Mouse (Mus musculus): ENCODE results near the gene Tmem232.
"Not testable (repeated sequence)": the region's sequence is repeated elsewhere in the genome, so short reads cannot be mapped to it uniquely, and the experiment has no call there.

Tmem232 gene

DNA sequence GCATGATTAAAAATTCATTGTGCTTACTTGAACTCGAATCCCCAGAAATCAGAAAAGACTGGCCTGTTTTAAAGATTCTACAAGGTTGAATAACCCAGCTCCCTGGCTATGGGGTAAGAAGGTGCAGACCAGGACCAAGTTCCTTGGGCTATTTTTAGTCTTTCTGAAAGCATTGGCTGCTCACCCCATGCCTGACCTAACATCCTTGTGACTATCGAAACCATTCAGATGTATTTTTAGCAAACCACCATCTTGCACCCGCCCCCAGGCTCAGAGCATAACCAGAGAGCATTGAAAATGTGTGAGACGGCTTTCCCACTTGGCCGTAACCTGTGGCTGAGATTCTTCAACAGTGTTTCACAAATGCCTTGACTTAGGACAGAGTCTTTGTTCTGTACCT is 13.1 kb downstream of the Tmem232 start:
- no peak for DNase-seq (ENCODE audit: low read depth)

- DNase-seq (ENCODE audit: low read depth) = no peak
These were observed 27.1 kb downstream of the Tmem232 start for GRCm38 (mm10) chr17:65513517-65513916.

DNA sequence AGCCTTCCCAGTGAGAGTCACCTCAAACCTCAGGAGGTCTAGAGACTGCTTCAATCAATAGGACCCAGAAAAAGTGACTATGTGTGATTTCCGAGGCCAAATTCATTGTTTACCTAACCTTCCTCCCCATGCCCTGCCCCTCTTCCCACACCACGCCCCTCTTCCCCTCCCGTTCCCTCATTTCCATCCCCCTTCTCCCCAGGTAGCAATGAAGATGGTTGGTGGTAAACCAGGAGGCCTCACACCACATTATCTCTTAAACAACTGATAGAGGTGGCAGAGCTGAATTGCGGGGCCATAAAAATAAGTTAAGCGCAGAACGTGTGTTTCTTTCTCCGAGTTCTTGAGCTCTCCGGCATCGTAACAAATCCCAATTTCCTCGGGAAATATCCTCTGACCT is 55.9 kb downstream of the Tmem232 start:
- no peak for DNase-seq (ENCODE audit: low read depth)

GRCm38 (mm10) chr17:65476747-65477146 is 63.8 kb downstream of the Tmem232 start:
- no peak for DNase-seq (ENCODE audit: low read depth)

DNA sequence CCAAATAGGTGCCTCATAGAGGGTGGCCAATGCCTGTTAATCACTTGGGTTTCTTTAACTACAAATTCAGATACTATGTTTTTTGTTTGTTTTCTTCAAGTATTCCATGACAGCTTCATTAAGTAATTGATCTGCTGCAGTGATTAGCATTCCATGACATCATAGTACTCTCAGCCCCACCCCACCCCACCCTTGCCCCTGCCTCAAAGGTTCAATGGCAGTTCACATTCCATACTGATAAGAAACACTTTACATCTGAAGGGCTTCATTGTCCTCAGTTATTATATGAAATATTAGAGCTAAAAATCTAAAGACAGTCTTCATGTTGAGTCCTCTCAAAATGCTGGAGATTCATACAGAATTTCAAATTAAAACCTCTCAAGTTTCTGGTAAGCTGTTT is 89.8 kb downstream of the Tmem232 start:
- DNase-seq (ENCODE audit: low read depth) = no peak

DNA sequence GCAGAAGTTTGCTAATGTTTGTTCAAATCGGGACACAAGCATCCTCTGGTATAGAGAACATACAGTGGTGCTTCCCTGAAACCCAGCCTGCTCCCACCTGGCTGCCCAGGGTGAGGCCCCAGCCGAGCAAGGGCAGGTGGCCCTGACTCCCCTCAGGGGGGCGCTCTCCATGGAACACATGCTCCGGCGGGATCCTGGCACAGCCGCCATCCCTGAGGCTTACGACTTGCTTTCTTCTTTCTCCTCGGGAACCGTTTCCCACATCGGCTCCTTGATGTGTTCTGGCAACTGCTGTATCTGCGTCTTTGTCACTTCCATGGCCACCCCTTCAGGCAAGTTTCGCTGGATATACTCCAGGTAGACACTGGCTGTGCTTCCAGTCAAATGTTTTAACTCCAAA is 102.7 kb downstream of the Tmem232 start:
- DNase-seq (ENCODE audit: low read depth) = not testable (repeated sequence)

GRCm38 (mm10) chr17:65419124-65419523 is 121.5 kb downstream of the Tmem232 start:
- DNase-seq (ENCODE audit: low read depth) = no peak

DNA sequence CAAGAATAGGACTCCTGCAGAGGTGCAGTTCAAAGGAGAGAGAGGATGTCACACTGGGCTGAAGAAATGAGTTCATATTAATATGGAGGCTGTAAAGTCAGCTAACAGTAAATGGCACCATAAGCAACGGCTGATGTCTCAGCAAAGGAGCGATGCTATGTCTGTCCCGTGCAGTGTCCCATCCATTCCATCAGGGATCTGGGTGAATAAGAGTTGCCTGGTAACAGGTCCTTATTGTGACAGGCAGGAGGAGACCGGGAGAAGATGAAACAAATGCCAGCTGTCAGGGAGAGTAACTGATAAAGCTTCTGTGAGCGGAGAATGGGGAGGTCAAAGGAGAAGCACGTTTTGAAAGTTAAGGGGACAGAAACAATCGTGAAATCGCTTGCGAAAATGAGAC is 135.3 kb downstream of the Tmem232 start:
- DNase-seq (ENCODE audit: low read depth) = no peak

DNA sequence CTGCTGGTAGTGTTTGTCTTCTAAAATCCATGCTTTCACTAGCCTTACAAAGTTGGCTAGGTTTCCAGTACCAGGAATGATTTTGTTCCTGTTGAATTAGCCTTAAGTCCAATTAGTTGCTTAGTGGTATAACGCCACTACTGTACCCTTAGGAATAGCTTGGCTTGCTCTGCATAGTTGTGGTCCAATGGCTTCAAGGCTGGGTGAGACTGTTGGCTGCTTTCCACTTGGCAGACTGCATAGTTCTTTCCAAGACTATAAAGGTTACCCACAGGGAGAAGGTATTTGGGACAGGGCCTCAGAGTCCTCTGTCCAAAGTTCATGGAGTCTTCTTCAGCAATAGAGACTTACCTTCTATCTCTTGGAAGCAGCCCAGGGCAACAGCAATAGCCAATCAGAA is 139.7 kb downstream of the Tmem232 start:
- no peak for DNase-seq (ENCODE audit: low read depth)

GRCm38 (mm10) chr17:65384411-65384962 is 156.1 kb downstream of the Tmem232 start:
- DNase-seq (ENCODE audit: low read depth) = no peak

DNA sequence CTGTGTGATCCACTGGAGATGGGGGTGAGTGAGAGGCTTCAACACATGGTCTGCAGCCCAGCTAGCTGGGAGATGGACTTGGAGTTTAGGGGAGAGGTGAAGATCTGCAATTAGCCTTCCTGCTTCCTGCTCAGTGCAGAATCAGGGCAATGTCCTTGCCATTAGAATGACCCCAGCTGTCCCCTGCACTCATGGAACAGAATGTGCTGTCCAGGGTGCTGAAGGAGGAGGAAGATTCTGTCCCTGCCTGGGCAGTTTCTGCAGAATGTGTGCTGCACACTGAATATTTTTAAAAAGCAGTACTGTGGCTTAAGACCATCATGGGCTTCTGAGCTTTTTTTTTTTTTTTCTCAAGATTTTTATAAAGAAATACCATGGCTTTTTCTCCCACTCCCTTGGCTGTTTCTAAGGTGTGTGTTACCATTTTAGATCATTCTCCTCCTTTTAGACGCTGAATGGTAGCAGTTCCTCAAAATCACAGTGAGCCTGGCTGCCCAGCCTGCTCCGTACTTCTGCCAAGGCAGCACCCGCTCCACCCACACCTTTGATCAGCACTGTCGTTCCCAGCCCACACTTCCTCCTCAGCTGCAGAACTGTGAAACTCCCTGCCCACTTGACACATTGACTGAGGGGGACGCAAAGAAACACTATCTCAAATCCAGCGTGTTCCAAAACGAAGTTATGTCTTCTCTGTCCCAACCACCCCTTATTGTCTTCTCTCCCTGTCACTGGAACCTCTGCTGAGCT is 170.4 kb downstream of the Tmem232 start:
- peak; percentile 18 for DNase-seq (ENCODE audit: low read depth)

DNA sequence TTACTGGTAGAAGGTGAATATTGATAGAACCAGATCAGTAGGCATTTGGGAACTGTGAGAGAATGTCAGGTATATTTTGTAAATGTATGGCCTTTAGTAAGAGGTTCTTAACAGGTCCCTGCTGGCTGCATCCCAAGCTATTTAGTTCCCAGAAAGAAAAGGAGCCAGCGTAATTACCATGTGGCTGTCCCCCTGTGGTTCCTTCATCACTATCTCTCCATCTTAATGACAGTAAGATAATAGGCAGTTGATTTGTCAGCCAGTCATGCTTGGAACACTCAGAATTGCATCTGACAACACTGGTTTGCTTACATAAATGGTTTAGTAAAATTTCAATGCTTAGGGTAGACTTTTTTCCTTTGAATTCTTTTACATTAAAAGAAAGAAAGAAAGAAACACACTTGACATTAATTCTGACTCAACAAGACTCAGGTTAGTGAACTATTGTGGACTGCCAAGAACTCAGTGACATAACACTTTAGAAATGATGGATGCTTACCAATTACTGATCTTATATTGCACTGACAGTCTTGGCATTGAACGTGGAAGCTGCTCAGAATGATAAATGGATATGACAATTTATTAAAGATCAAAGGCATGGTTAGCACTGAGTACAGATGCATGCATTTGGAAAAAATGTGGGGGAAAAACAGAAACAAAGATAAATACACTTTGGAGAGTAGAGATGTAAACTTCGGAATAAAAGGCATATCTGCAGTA is 174.9 kb downstream of the Tmem232 start:
- no peak for DNase-seq (ENCODE audit: low read depth)

- DNase-seq (ENCODE audit: low read depth) = no peak
These were observed 188.7 kb downstream of the Tmem232 start for GRCm38 (mm10) chr17:65351836-65352235.

- no peak for DNase-seq (ENCODE audit: low read depth)
These were observed 200.6 kb downstream of the Tmem232 start for GRCm38 (mm10) chr17:65340016-65340415.

DNA sequence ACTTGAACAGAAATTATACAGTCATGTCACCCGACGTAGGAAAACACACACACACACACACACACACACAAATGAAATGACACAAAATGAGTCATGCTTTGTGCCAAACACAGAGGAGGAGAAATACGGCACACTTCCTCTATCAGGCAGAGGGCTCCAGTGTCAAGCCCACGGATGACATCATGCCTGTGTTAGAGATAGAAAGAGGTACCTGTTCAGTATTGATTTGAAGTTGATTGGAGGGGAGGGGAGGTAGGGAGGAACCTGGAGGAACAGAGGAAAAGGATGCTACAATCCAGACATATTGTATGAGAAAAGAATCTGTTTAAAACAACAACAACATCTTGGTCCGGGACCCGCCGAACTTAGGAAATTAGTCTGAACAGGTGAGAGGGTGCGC is 209.8 kb downstream of the Tmem232 start:
- DNase-seq (ENCODE audit: low read depth) = no peak

DNA sequence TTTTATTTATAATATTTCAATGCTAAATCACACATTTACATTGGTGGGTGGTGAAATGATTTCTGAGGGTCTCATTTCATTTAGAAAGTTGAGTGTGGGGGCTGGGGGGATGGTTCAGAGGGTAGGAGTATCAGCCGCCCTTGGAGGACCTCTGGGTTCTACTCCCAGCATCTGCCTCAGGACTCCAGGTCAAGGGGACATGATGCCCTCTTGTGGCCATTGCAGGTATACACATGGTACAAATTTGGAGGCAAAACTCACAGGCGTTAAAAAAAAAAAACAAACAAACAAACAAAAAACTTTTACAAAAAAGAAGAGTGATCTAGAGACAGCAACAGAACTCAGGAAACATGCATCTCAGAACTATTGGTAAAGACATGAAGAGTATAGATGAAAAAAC is 215.3 kb downstream of the Tmem232 start:
- peak; percentile 19 for DNase-seq (ENCODE audit: low read depth)

GRCm38 (mm10) chr17:65320623-65321022 is 220.0 kb downstream of the Tmem232 start:
- DNase-seq (ENCODE audit: low read depth) = no peak

GRCm38 (mm10) chr17:65299946-65300345 is 240.6 kb downstream of the Tmem232 start:
- DNase-seq (ENCODE audit: low read depth) = no peak

DNA sequence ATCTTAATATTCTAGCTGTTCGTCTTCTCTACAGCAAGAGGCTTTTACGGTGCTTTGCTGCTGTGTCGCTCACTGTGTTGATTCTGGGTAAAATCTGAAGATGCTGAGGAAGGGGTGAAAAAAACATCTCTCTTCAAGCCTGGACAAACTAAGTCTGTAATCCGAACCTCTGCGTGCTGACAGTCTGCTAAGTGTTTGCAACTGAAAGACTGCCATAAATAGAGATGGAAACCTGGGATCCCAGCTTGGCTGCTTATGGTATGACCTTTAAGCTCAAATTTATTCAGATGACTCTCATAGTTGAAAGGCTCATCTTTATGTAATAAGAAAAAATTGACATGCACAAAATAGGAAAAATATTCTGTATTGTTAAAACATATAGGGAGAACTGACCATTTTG is 242.8 kb downstream of the Tmem232 start:
- no peak for DNase-seq (ENCODE audit: low read depth)

DNA sequence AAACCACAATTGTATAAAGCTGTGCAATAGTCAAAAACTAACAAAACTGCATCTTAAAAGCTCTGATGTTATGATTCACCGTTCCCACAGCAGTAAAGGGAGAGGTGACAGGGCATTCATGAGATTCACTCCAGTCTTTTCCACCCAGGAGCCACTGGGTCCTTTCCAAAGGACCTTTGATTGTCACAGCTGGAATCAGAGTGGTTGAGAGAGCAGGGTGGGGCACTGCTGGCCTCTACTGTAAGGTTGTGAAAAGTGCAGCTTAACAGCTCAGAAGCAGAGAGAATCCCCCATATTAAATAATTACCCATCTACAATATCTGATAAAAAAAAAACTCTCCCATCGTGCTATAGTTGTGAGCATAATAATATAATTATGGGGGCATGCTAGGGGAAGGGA is 288.4 kb downstream of the Tmem232 start:
- no peak for DNase-seq (ENCODE audit: low read depth)

DNA sequence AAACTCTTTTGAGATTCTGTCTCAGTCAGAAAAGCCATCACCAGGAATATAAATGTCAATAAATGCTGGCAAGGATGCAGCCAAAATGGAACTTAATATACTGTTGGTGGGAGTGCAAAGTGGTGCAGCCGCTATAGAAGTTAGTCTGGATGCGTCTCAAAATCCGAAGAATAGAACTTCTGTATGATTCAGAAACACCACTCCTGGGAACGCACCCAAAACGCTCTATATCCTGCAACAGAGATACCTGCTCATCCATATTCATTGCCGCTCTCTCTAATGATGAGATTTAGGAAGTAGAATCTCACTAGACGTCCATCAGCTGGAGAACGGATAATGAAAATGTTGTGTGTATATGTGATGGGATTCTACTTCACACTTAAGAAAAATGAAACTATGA is 290.3 kb downstream of the Tmem232 start:
- no peak for DNase-seq (ENCODE audit: low read depth)

DNA sequence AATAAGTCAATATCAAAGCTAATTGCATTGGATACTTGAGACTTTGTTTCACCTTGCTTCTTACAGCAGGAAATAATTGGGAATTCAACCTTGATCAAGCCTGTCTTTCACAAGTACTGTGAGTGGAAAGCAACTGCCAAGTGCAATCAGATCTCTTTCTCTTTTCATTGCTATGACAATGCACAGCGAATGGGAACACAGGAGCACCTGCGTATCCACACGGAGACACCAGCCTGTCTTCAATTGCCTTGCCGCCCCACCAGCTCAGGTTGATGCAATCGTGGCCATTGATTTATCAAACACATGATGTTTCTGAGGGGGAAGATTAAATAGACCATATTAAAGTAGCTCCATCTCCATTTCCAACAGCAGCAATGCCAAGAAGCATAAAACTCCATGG is 296.9 kb downstream of the Tmem232 start:
- DNase-seq (ENCODE audit: low read depth) = no peak

GRCm38 (mm10) chr17:65225347-65225916 is 315.1 kb downstream of the Tmem232 start:
- DNase-seq (ENCODE audit: low read depth) = no peak
